Mouse (Mus musculus): ENCODE data around the gene Nupl1. TPM values are rescaled to one million over a fixed set of nuclear protein-coding genes. Genes with fewer than 3 reads are reported as not detected.

Nupl1 gene
- not detected in 2 replicates for polyA plus RNA-seq (2014; fragmentation: Nextera tagmentation; extraction: Ambion mirVana)

- WGBS = 0% methylated on average over 46 of the region's 62 CpGs
- Histone ChIP-seq H3K27me3 (replicated peaks; ENCODE audit: control insufficient read depth, insufficient read depth, low read length) (no peaks in the 10 kb centered on the region), H3K27ac (replicated peaks; ENCODE audit: low read depth, low read length) (peak within 1 kb of the TSS; percentile 85), H3K9me3 (ENCODE audit: control insufficient read depth, low read length) (no peaks in the 10 kb centered on the region), H3K4me1 (ENCODE audit: control insufficient read depth, insufficient read depth, low read length) (peaks cover 11% of the 10 kb centered on the region), H3K9ac (ENCODE audit: low read depth, low read length) (peak within 1 kb of the TSS; percentile 90), H3K4me2 (ENCODE audit: low read depth, low read length) (peak within 1 kb of the TSS; percentile 85), H3K36me3 (ENCODE audit: control insufficient read depth, insufficient read depth, low read length) (no peaks in the 10 kb centered on the region), H3K4me3 (ENCODE audit: low read depth, low read length) (peak within 1 kb of the TSS; percentile 83)
- DNase-seq (ENCODE audit: low spot score) = peak; percentile 100
- peak; percentile 100 for ATAC-seq (ENCODE audit: low read depth)
Measured at GRCm38 (mm10) chr14:60251281-60252003, at the start of gene Nupl1, which contains the start of gene Gm49336. Gene Nupl1 (minus strand): TSS chr14:60251431. Gene Gm49336 (minus strand): TSS chr14:60251507.

GRCm38 (mm10) chr14:60301024-60301423 is 49.8 kb upstream of the Nupl1 start:
- Histone ChIP-seq H3K9ac (ENCODE audit: low read depth, low read length) (no peak overlapping the region), H3K4me3 (ENCODE audit: low read depth, low read length) (no peak overlapping the region), H3K9me3 (ENCODE audit: control insufficient read depth, low read length) (no peaks in the 10 kb centered on the region), H3K27ac (replicated peaks; ENCODE audit: low read depth, low read length) (no peak overlapping the region), H3K4me2 (ENCODE audit: low read depth, low read length) (no peak overlapping the region), H3K36me3 (ENCODE audit: control insufficient read depth, insufficient read depth, low read length) (peaks cover 48% of the 10 kb centered on the region), H3K4me1 (ENCODE audit: control insufficient read depth, insufficient read depth, low read length) (no peaks in the 10 kb centered on the region), H3K27me3 (replicated peaks; ENCODE audit: control insufficient read depth, insufficient read depth, low read length) (no peaks in the 10 kb centered on the region)
- DNase-seq (ENCODE audit: low spot score) (peak; percentile 24), ATAC-seq (ENCODE audit: low read depth) (no peak)
- WGBS = 70% methylated on average over 6 of the region's 6 CpGs

- H3K27me3 ChIP-seq (replicated peaks; ENCODE audit: control insufficient read depth, insufficient read depth, low read length) = no peaks in the 10 kb centered on the region
- no peak overlapping the region for H3K4me2 ChIP-seq (ENCODE audit: low read depth, low read length)
- no peak overlapping the region for H3K4me3 ChIP-seq (ENCODE audit: low read depth, low read length)
- no peak overlapping the region for H3K27ac ChIP-seq (replicated peaks; ENCODE audit: low read depth, low read length)
- peaks cover 48% of the 10 kb centered on the region for H3K36me3 ChIP-seq (ENCODE audit: control insufficient read depth, insufficient read depth, low read length)
- ATAC-seq (ENCODE audit: low read depth) (no peak), DNase-seq (ENCODE audit: low spot score) (no peak)
- H3K4me1 ChIP-seq (ENCODE audit: control insufficient read depth, insufficient read depth, low read length) = no peaks in the 10 kb centered on the region
- H3K9me3 ChIP-seq (ENCODE audit: control insufficient read depth, low read length) = no peaks in the 10 kb centered on the region
- H3K9ac ChIP-seq (ENCODE audit: low read depth, low read length) = no peak overlapping the region
- WGBS = 71% methylated on average over 14 of the region's 14 CpGs
Measured at GRCm38 (mm10) chr14:60300224-60300991, 49.2 kb upstream of the Nupl1 start.

GRCm38 (mm10) chr14:60295531-60295930 is 44.3 kb upstream of the Nupl1 start:
- 74% methylated on average over 1 of the region's 1 CpGs for WGBS
- Histone ChIP-seq H3K9me3 (ENCODE audit: control insufficient read depth, low read length) (no peaks in the 10 kb centered on the region), H3K4me2 (ENCODE audit: low read depth, low read length) (no peak overlapping the region), H3K4me1 (ENCODE audit: control insufficient read depth, insufficient read depth, low read length) (no peaks in the 10 kb centered on the region), H3K36me3 (ENCODE audit: control insufficient read depth, insufficient read depth, low read length) (peaks cover 59% of the 10 kb centered on the region), H3K4me3 (ENCODE audit: low read depth, low read length) (no peak overlapping the region), H3K27me3 (replicated peaks; ENCODE audit: control insufficient read depth, insufficient read depth, low read length) (no peaks in the 10 kb centered on the region), H3K27ac (replicated peaks; ENCODE audit: low read depth, low read length) (no peak overlapping the region), H3K9ac (ENCODE audit: low read depth, low read length) (no peak overlapping the region)
- ATAC-seq (ENCODE audit: low read depth) = no peak
- DNase-seq (ENCODE audit: low spot score) = no peak

- no peak overlapping the region for H3K27ac ChIP-seq (replicated peaks; ENCODE audit: low read depth, low read length)
- H3K9ac ChIP-seq (ENCODE audit: low read depth, low read length) = no peak overlapping the region
- no peaks in the 10 kb centered on the region for H3K9me3 ChIP-seq (ENCODE audit: control insufficient read depth, low read length)
- ATAC-seq (ENCODE audit: low read depth) (no peak), DNase-seq (ENCODE audit: low spot score) (no peak)
- H3K4me2 ChIP-seq (ENCODE audit: low read depth, low read length) = no peak overlapping the region
- no peaks in the 10 kb centered on the region for H3K4me1 ChIP-seq (ENCODE audit: control insufficient read depth, insufficient read depth, low read length)
- no peaks in the 10 kb centered on the region for H3K27me3 ChIP-seq (replicated peaks; ENCODE audit: control insufficient read depth, insufficient read depth, low read length)
- WGBS = 89% methylated on average over 4 of the region's 4 CpGs
- no peak overlapping the region for H3K4me3 ChIP-seq (ENCODE audit: low read depth, low read length)
- peaks cover 57% of the 10 kb centered on the region; the same call in 1 of the 2 replicates for H3K36me3 ChIP-seq (ENCODE audit: control insufficient read depth, insufficient read depth, low read length)
Measured at GRCm38 (mm10) chr14:60290363-60290762, 39.1 kb upstream of the Nupl1 start.

- no peak overlapping the region for H3K9ac ChIP-seq (ENCODE audit: low read depth, low read length)
- no peaks in the 10 kb centered on the region for H3K27me3 ChIP-seq (replicated peaks; ENCODE audit: control insufficient read depth, insufficient read depth, low read length)
- H3K36me3 ChIP-seq (ENCODE audit: control insufficient read depth, insufficient read depth, low read length) = peaks cover 36% of the 10 kb centered on the region; the same call in 1 of the 2 replicates
- no peak for DNase-seq (ENCODE audit: low spot score)
- ATAC-seq (ENCODE audit: low read depth) = no peak
- no peak overlapping the region for H3K27ac ChIP-seq (replicated peaks; ENCODE audit: low read depth, low read length)
- H3K4me2 ChIP-seq (ENCODE audit: low read depth, low read length) = no peak overlapping the region
- H3K4me3 ChIP-seq (ENCODE audit: low read depth, low read length) = no peak overlapping the region
- no peaks in the 10 kb centered on the region for H3K9me3 ChIP-seq (ENCODE audit: control insufficient read depth, low read length)
- 90% methylated on average over 7 of the region's 7 CpGs for WGBS
- no peaks in the 10 kb centered on the region for H3K4me1 ChIP-seq (ENCODE audit: control insufficient read depth, insufficient read depth, low read length)
Measured at GRCm38 (mm10) chr14:60286194-60286863, 35.1 kb upstream of the Nupl1 start.

GRCm38 (mm10) chr14:60275301-60276276 is 24.4 kb upstream of the Nupl1 start:
- ATAC-seq (ENCODE audit: low read depth) = no peak
- H3K27ac ChIP-seq (replicated peaks; ENCODE audit: low read depth, low read length) = no peak overlapping the region

More at GRCm38 (mm10) chr14:60275301-60276276, 24.4 kb upstream of the Nupl1 start:
- Histone ChIP-seq H3K9ac (ENCODE audit: low read depth, low read length) (no peak overlapping the region), H3K36me3 (ENCODE audit: control insufficient read depth, insufficient read depth, low read length) (peaks cover 7% of the 10 kb centered on the region; the same call in 1 of the 2 replicates), H3K4me2 (ENCODE audit: low read depth, low read length) (no peak overlapping the region), H3K27me3 (replicated peaks; ENCODE audit: control insufficient read depth, insufficient read depth, low read length) (no peaks in the 10 kb centered on the region), H3K4me3 (ENCODE audit: low read depth, low read length) (no peak overlapping the region), H3K9me3 (ENCODE audit: control insufficient read depth, low read length) (no peaks in the 10 kb centered on the region), H3K4me1 (ENCODE audit: control insufficient read depth, insufficient read depth, low read length) (no peaks in the 10 kb centered on the region)
- 82% methylated on average over 7 of the region's 7 CpGs for whole genome bisulfite sequencing
- no peak for DNase-seq (ENCODE audit: low spot score)
